Mouse (Mus musculus): ENCODE data around the gene Rasd2. TPM values are rescaled to one million over a fixed set of nuclear protein-coding genes. Genes with fewer than 3 reads are reported as not detected.

The Rasd2 gene
- polyA plus RNA-seq (2014; fragmentation: Nextera tagmentation; extraction: Ambion mirVana) = 0.16 and 0.33 TPM in 2 replicates

DNA sequence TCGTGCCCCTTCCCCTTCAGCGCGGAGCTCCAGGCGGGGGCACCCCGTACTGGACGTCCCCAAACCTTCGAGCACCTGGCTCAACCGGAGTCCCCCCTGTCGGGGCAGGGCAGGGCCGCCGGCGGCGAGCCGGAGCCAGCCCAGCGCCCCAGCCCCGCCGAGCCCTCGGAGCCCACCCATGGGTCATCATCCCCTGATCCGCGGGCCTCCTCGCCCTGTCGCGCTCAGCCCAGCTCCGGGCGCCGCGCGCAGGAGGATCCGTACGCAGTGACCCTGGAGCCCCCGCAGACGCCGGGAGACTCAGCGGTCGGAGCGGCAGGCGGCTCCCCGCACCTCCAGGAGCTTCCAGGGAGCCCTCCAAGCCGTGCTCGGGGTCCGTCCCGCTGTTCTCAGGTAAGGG is at the start of gene Rasd2:
Gene Rasd2, plus strand, starts transcription at position 259 of the 400 bp plus-strand sequence.
- peaks cover 45% of the 10 kb centered on the region for H3K27me3 ChIP-seq (ENCODE audit: control insufficient read depth, insufficient read depth, low read length)
- peak within 1 kb of the TSS; percentile 76 for H3K4me2 ChIP-seq (ENCODE audit: low read depth)
- H3K27ac ChIP-seq (ENCODE audit: low read depth, low read length) = no peak within 1 kb of the TSS
- H3K9ac ChIP-seq (ENCODE audit: low read length) = peak within 1 kb of the TSS; percentile 44; the same call in 1 of the 2 replicates
- H3K36me3 ChIP-seq (ENCODE audit: control insufficient read depth, insufficient read depth, low read length) = no peaks in the 10 kb centered on the region
- H3K9me3 ChIP-seq (ENCODE audit: control insufficient read depth, low read length) = no peaks in the 10 kb centered on the region
- ATAC-seq (ENCODE audit: insufficient read depth, low FRiP score, low TSS enrichment) = peak; percentile 13
- DNase-seq (ENCODE audit: low spot score) = no peak
- peak within 1 kb of the TSS; percentile 48 for H3K4me3 ChIP-seq (ENCODE audit: low read depth, low read length)
- WGBS = 2% methylated on average over 34 of the region's 42 CpGs
- peaks cover 8% of the 10 kb centered on the region for H3K4me1 ChIP-seq (ENCODE audit: control insufficient read depth, insufficient read depth, low read length)

DNA sequence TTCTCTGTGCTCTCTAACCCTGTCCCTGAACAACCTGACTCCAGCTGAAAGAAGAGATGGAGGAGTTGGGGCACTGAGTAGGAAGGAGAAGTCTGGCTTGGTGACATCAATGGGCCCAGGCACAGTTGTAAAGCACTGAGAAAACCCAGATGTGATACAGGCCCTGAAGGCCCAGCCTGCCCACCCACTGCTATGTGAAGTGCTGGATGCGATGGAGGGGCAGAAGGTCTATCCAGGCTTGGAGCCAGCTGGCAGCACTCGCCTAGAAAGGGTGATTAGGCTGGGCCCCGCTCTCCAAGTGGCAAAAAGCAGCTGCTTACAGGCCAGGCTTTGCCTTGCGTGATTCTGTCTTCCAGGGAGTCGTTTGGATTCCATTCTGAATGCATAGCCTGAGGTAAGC is 44.4 kb upstream of the Rasd2 start:
- Histone ChIP-seq H3K27ac (ENCODE audit: low read depth, low read length) (no peak overlapping the region), H3K9ac (ENCODE audit: low read length) (no peak overlapping the region), H3K9me3 (ENCODE audit: control insufficient read depth, low read length) (no peaks in the 10 kb centered on the region), H3K4me3 (ENCODE audit: low read depth, low read length) (no peak overlapping the region), H3K4me1 (ENCODE audit: control insufficient read depth, insufficient read depth, low read length) (no peaks in the 10 kb centered on the region), H3K4me2 (ENCODE audit: low read depth) (no peak overlapping the region), H3K27me3 (ENCODE audit: control insufficient read depth, insufficient read depth, low read length) (no peaks in the 10 kb centered on the region), H3K36me3 (ENCODE audit: control insufficient read depth, insufficient read depth, low read length) (no peaks in the 10 kb centered on the region)
- no peak for ATAC-seq (ENCODE audit: insufficient read depth, low FRiP score, low TSS enrichment)
- DNase-seq (ENCODE audit: low spot score) = no peak
- 77% methylated on average over 5 of the region's 5 CpGs for WGBS

DNA sequence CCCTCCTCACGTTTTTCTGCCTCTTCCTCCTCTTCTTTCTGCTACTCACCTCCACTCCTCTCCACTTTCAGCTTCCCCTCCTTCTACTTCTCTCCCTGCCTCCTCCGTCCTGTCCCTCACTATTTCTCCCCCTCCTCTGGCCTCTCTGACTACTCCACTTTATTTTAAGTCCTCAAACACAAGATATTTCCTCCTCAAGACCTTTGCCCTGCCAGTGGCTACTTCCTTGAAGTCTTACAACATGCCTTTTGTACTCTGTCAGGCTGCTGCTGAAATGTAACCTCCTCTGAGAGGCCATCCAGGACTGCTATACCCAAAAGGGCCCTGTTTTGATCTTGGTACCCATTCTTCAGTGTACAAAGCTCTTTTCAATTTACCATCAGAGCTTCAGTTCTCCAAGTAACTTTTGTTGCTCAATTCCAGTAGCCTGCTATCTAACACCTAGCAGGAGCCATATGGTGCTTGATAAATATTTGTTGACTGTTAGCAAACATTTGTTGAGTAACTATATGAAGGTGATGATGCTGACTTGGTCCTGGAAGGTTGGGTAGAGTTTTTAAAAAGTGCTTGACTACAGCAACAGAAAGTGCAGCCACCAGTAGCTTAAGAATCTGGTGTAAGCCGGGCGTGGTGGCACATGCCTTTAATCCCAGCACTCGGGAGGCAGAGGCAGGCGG is 41.6 kb upstream of the Rasd2 start:
- H3K4me1 ChIP-seq (ENCODE audit: control insufficient read depth, insufficient read depth, low read length) = no peaks in the 10 kb centered on the region
- no peak for DNase-seq (ENCODE audit: low spot score)
- no peaks in the 10 kb centered on the region for H3K9me3 ChIP-seq (ENCODE audit: control insufficient read depth, low read length)
- no peak overlapping the region for H3K4me3 ChIP-seq (ENCODE audit: low read depth, low read length)
- no peaks in the 10 kb centered on the region for H3K36me3 ChIP-seq (ENCODE audit: control insufficient read depth, insufficient read depth, low read length)
- H3K9ac ChIP-seq (ENCODE audit: low read length) = no peak overlapping the region
- H3K4me2 ChIP-seq (ENCODE audit: low read depth) = no peak overlapping the region
- H3K27ac ChIP-seq (ENCODE audit: low read depth, low read length) = no peak overlapping the region
- H3K27me3 ChIP-seq (ENCODE audit: control insufficient read depth, insufficient read depth, low read length) = no peaks in the 10 kb centered on the region
- 73% methylated on average over 5 of the region's 6 CpGs for WGBS
- no peak for ATAC-seq (ENCODE audit: insufficient read depth, low FRiP score, low TSS enrichment)

DNA sequence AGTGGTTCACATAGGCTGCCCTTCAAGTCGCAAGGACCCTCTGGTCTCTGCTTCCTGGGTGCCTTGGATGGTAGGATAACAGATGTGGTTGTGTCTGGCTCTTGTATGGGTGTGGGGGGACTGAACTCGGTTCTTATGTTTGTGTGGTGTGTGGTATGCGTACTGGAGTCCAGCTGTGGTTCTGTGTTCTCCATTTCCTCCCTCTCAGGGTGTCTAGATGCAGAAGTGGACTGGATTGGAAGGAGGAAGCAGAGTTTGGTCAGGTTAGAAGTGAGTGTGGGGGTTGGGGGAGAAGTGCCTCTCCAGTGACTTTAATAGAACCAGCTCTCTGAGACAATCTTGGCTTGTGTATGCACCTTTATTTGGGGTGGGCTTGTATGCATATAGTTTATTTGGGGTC is 20.7 kb upstream of the Rasd2 start:
- no peak overlapping the region for H3K9ac ChIP-seq (ENCODE audit: low read length)
- H3K27me3 ChIP-seq (ENCODE audit: control insufficient read depth, insufficient read depth, low read length) = no peaks in the 10 kb centered on the region
- H3K4me2 ChIP-seq (ENCODE audit: low read depth) = no peak overlapping the region
- DNase-seq (ENCODE audit: low spot score) (no peak), ATAC-seq (ENCODE audit: insufficient read depth, low FRiP score, low TSS enrichment) (no peak)
- H3K27ac ChIP-seq (ENCODE audit: low read depth, low read length) = no peak overlapping the region
- H3K4me1 ChIP-seq (ENCODE audit: control insufficient read depth, insufficient read depth, low read length) = no peaks in the 10 kb centered on the region
- no peaks in the 10 kb centered on the region for H3K9me3 ChIP-seq (ENCODE audit: control insufficient read depth, low read length)
- H3K4me3 ChIP-seq (ENCODE audit: low read depth, low read length) = no peak overlapping the region
- WGBS = 86% methylated on average over 3 of the region's 3 CpGs
- no peaks in the 10 kb centered on the region for H3K36me3 ChIP-seq (ENCODE audit: control insufficient read depth, insufficient read depth, low read length)

DNA sequence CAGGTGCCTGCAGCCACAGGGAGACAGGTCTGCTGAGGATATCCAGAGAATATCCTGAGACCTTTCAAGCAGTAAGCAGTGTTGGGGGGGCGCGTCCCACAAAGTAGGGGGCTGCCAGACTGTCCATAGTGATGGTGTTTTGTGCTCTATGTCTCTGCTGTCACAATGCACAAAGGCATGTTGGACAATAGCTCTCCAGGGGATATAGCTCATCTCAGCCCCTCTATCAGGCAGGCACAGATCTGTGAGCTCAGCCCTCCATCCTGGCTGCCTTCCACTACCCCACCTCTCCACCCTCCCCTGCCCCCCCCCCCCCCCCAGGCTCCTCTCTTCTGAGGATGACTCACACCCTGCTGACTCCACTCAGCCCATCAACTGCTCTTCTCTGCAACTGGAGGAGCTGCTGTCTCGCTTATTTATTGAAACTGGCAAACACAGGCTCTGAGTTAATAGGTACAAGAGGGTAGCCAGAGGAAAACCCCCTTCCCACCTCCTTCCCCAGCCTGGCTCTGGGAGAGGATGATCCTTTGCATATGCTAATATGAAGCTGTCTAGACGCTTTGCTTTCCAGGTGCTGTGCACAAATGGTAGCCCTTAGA is 19.2 kb upstream of the Rasd2 start:
- ATAC-seq (ENCODE audit: insufficient read depth, low FRiP score, low TSS enrichment) (no peak), DNase-seq (ENCODE audit: low spot score) (no peak)
- Histone ChIP-seq H3K9ac (ENCODE audit: low read length) (no peak overlapping the region), H3K27me3 (ENCODE audit: control insufficient read depth, insufficient read depth, low read length) (no peaks in the 10 kb centered on the region), H3K27ac (ENCODE audit: low read depth, low read length) (no peak overlapping the region), H3K4me1 (ENCODE audit: control insufficient read depth, insufficient read depth, low read length) (no peaks in the 10 kb centered on the region), H3K4me2 (ENCODE audit: low read depth) (no peak overlapping the region), H3K36me3 (ENCODE audit: control insufficient read depth, insufficient read depth, low read length) (no peaks in the 10 kb centered on the region), H3K4me3 (ENCODE audit: low read depth, low read length) (no peak overlapping the region), H3K9me3 (ENCODE audit: control insufficient read depth, low read length) (no peaks in the 10 kb centered on the region)
- 58% methylated on average over 4 of the region's 4 CpGs for WGBS

DNA sequence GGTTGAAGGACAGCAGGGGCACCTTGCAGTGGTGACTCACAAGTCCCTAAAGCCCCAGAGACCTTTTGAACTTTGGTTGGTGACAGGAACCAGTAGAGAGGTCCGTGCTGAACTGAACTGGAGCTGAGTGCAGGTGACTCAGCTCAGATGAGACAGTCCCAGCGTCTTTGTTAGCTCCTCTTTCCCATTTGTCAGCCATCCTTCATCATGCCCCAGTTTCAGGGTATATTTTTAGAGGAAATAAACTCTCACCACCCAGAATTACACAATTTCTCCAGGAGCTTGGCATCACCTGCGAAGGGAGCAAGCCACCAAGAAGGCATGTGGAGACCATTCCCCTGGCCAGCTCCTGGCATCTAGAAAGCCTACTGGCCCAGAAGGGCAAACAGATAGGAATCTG is 16.6 kb upstream of the Rasd2 start:
- 83% methylated on average over 3 of the region's 3 CpGs for WGBS
- ATAC-seq (ENCODE audit: insufficient read depth, low FRiP score, low TSS enrichment) (no peak), DNase-seq (ENCODE audit: low spot score) (no peak)
- H3K4me3 ChIP-seq (ENCODE audit: low read depth, low read length) = no peak overlapping the region
- H3K9ac ChIP-seq (ENCODE audit: low read length) = no peak overlapping the region
- no peaks in the 10 kb centered on the region for H3K9me3 ChIP-seq (ENCODE audit: control insufficient read depth, low read length)
- no peaks in the 10 kb centered on the region for H3K36me3 ChIP-seq (ENCODE audit: control insufficient read depth, insufficient read depth, low read length)
- H3K27ac ChIP-seq (ENCODE audit: low read depth, low read length) = no peak overlapping the region
- H3K4me1 ChIP-seq (ENCODE audit: control insufficient read depth, insufficient read depth, low read length) = no peaks in the 10 kb centered on the region
- H3K4me2 ChIP-seq (ENCODE audit: low read depth) = no peak overlapping the region
- H3K27me3 ChIP-seq (ENCODE audit: control insufficient read depth, insufficient read depth, low read length) = no peaks in the 10 kb centered on the region

DNA sequence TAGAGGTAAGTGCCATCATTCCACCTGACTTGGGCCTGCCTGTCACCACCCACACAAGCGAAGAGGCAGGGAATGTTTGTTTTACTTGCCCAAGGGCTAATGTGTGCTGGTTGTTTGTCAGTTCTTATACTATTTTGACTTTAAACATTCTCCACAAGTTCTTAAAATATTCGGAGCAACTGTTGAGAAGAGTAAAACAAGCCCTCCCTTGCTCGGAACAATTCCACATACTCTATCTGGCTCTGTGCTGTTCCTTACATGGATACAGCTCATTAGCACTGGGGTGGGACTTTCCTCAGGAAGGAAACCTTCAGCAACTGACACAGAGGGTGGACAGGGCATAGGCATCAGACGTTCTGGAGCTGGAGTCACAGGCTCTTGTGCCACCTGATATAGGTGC is 15.9 kb upstream of the Rasd2 start:
- ATAC-seq (ENCODE audit: insufficient read depth, low FRiP score, low TSS enrichment) = no peak
- WGBS = 69% methylated on average over 4 of the region's 4 CpGs

DNA sequence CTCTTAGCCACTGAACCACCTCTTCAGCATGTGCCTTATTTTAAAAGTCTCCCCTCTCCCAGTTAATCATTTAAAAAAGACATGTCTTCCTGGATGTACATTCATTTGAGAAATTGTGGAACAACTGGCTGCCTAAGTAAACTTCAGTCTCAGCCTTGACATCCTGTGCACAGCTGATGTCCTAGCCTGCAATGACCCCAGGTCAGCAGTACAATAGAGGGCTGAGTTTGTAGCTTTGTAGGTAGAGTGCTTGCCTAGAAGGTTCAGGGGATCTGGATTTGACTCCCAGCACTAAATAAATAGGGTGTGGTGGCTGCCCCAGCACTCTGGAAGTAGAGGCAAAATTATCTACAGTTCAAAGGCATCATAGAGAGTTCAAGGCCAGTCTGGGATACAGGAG is 15.4 kb upstream of the Rasd2 start:
- Histone ChIP-seq H3K4me1 (ENCODE audit: control insufficient read depth, insufficient read depth, low read length) (no peaks in the 10 kb centered on the region), H3K27ac (ENCODE audit: low read depth, low read length) (no peak overlapping the region), H3K36me3 (ENCODE audit: control insufficient read depth, insufficient read depth, low read length) (no peaks in the 10 kb centered on the region), H3K9me3 (ENCODE audit: control insufficient read depth, low read length) (no peaks in the 10 kb centered on the region), H3K4me3 (ENCODE audit: low read depth, low read length) (no peak overlapping the region), H3K4me2 (ENCODE audit: low read depth) (no peak overlapping the region), H3K9ac (ENCODE audit: low read length) (no peak overlapping the region), H3K27me3 (ENCODE audit: control insufficient read depth, insufficient read depth, low read length) (no peaks in the 10 kb centered on the region)
- DNase-seq (ENCODE audit: low spot score) = no peak
- ATAC-seq (ENCODE audit: insufficient read depth, low FRiP score, low TSS enrichment) = no peak

More for the DNA sequence above, 15.9 kb upstream of the Rasd2 start:
- Histone ChIP-seq H3K36me3 (ENCODE audit: control insufficient read depth, insufficient read depth, low read length) (no peaks in the 10 kb centered on the region), H3K27ac (ENCODE audit: low read depth, low read length) (no peak overlapping the region), H3K27me3 (ENCODE audit: control insufficient read depth, insufficient read depth, low read length) (no peaks in the 10 kb centered on the region), H3K4me3 (ENCODE audit: low read depth, low read length) (no peak overlapping the region), H3K4me1 (ENCODE audit: control insufficient read depth, insufficient read depth, low read length) (no peaks in the 10 kb centered on the region), H3K9me3 (ENCODE audit: control insufficient read depth, low read length) (no peaks in the 10 kb centered on the region), H3K4me2 (ENCODE audit: low read depth) (no peak overlapping the region), H3K9ac (ENCODE audit: low read length) (no peak overlapping the region)
- DNase-seq (ENCODE audit: low spot score) = no peak

Measured in neural tube, embryonic 11.5 days (tissue).